Mouse (Mus musculus) heart, adult 2 months (tissue): Measurements from ENCODE around the gene Ptpn7.

Experiments used
- CTCF ChIP-seq: fragments of 200-600 bp; IDR thresholded peaks from 2 replicates; pipeline ENCODE4 v1.8.1; 2022; ENCODE audit warnings: antibody characterized with exemption, mild to moderate bottlenecking, moderate library complexity
- POLR2A ChIP-seq: fragments of 200-500 bp; IDR thresholded peaks from 2 replicates; pipeline ENCODE4 v1.6.1; 2011; ENCODE audit warnings: mild to moderate bottlenecking, low read depth, low read length, control low read depth; ENCODE audit not compliant: insufficient read depth

DNA sequence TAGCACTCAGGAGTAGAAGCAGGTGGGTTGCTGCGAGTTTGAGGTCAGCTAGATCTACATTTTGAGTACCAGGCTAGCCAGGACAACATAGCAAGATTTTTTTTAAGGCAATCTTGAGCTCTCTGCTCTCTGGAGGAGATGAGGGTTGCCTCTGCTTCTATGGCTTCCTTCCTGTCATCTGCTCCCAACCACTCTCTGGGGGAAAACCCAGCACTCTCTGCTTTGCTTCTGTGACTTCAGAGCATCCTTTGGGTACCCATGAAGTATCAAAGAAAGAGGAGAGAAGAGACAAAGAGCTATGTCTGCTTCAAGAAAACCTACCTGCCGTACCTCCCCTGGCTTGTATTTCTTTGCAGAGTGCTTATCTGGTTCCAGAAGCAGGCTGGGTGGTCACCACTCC lies 11.4 kb downstream of the Ptpn7 start:
- no peak for TF ChIP-seq POLR2A
- no peak for TF ChIP-seq CTCF
